Mouse (Mus musculus): ENCODE measurements around the gene Rprd1b.

Rprd1b gene

DNA sequence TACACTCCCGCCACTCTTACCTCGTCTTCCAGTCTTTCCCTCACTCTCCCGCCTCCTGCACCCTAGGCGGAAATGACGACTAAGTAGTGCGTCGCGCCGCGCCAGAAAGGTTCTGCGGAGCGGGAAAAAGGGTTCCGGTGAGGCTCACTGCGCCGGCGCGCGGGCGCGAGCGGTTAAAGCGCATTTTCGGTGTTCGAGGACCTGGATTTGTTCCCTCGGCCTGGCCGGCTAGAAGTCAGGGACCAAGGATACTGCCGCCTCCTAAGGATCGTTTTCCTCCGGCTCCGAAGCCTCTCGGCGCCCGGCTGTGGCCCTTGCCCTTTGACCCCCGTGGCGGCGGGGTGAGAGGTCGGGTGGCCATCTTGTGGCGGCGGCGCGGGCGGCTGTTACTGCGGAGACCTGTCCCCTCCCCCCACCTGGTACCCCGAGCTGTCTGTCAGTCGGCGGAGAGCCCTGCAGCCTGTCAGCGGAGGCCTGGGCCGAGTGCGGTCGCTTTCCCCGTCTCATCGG lies at the start of gene Rprd1b, which contains the start of gene Tti1:
TSS of gene Rprd1b (plus strand) at position 144 of the 510 bp plus-strand sequence.
TSS of gene Tti1 (minus strand) at position 80 of the 510 bp plus-strand sequence.
- peak; percentile 94 for DNase-seq (ENCODE audit: low spot score)

DNA sequence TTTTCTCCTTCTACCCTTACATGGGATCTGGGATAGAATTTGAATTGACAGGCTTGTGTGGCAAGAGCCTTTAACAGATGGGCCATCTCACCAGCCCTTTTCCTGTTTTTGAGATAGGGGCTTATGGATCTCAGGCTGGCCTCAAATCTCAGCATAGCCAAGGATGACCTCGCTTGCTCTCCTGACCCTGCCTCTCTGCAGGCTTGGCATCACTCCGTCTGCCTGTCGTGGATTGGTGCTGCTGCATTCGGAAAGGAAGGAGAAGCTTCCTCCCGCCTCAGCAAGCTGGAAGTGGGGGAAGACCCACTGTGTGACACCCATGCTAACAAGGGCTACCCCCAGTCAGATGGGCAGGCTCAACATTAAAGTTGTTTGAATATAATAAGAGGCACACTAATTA lies 49.1 kb upstream of the Rprd1b start:
- no peak for DNase-seq (ENCODE audit: low spot score)

DNA sequence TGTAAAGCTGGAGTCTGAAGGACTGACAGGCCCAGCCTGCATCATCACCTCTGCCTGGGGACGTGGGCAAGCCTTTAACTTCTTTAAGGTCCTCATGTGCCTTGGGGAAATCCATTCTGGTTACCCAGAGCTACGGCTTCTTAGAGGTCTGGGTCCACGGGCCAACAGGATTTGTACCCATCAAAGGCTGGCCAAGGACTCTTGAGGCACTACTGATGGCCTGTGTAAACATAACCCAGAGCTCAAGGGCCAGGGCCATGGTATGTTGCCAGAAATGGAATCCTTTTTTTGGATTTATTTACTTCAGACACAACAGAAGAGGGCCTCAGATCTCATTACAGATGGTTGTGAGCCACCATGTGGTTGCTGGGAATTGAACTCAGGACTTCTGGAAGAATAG lies 45.6 kb upstream of the Rprd1b start:
- DNase-seq (ENCODE audit: low spot score), result no peak

DNA sequence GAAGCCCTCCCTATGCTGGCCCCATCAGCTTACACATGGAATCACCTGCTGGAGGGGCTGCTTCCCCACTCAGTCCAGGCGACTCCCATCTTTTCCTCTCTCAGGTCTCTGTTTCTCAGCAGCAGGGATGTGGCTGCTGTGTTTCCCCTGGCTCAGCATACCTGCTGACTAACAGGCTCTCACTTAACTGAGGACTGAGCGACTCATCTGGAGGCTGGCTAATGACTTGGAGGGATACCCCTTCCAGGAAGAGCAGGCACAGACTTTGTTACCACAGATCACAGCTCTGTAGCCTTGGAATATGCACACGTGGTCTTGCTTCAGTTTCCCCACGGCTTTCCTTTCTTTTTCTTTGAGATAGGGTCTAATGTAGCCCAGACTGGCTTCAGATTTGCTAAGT lies 45.0 kb upstream of the Rprd1b start:
- DNase-seq (ENCODE audit: low spot score), result no peak

DNA sequence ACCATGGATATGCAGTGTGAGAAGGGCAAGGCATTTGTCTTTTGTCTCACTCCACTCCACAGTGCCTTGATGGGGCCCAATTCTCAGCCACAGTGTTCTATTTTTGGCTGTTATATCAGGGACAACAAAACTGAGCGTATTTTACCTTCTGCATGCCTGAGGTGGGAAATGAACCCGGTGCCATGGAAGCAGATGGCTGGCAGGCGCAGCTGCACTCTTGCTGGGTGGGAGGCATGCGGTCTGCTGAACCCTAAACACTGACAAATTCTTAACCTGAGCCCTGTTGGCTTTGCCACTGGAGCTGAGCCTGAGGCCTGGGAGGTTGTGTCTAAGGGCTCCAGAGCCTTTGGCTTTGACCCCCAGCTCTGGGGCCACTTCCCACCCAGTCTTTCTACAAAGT lies 42.7 kb upstream of the Rprd1b start:
- DNase-seq (ENCODE audit: low spot score), result no peak

DNA sequence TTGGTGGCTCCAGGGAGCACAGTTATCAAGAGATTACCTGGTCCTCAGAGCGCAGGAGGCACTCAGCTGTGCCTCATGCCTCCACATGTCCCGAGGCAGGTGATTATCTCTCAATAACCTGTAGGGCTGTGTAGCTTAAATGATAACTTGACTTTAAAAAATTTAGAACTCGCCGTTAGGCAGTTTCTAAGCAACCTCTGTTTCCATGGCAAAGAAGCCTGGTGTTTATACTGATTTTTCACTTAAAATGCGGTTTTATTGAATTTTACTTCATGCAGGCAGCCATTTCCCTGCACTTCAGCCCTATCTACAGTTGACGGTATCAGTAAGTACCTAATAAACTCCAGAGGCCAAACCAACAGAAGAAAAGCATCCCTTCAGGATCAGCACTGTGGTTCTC lies 42.1 kb upstream of the Rprd1b start:
- DNase-seq (ENCODE audit: low spot score), result no peak

DNA sequence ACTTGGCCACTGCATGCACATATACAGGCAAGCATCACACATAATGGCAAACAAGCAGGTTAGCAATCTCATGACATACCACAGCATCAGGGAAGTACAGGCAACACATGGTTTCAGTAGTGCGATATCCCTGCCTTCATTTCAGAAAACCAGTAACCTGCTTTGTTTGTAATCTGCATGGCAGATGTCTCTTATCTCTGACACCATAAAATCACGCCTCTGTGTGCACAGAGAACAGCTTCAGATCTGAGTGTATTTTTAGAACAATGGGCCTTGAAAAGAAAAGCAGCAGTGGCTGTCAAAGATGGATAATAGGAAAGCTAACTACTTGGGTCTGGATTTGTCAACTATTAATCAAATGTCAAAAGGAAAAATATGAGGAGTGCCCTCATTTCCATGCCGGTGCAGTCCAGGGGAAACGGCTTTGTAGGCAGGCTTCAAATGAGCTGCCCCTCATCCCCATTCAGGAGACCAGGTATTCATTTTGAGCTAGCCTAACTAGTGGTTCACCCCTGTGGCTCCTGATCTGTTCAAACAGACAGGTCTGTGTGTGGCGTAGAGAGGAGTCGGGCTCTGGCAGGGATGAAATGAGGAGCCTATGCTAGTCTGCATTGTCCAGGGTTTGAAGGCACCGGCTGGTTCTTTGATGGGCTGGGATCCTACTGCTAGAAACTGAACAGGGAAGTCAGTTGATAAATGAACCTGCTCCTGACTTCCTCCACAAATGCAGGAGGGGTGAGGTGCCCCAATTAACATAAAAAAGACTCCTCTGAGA lies 39.7 kb upstream of the Rprd1b start:
- DNase-seq (ENCODE audit: low spot score), result no peak

DNA sequence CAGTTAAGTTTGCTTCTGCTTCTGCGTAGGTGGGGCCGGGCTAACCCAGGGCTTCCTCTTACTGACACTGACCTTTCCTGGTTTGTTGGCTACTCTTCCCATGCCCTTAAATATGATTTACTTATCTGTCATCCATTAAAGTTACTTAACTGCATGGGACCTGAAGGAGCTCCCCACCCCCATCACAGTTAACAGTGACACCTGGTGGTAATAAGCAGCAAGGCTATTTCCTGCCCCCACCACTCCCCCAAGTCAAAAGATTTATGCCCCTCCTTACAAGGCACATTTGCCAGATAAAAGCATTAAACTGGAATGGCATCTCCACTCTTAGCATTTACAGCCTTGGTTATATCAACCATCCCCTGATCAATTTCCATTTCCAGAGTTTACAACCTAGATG lies 38.4 kb upstream of the Rprd1b start:
- DNase-seq (ENCODE audit: low spot score), result no peak

DNA sequence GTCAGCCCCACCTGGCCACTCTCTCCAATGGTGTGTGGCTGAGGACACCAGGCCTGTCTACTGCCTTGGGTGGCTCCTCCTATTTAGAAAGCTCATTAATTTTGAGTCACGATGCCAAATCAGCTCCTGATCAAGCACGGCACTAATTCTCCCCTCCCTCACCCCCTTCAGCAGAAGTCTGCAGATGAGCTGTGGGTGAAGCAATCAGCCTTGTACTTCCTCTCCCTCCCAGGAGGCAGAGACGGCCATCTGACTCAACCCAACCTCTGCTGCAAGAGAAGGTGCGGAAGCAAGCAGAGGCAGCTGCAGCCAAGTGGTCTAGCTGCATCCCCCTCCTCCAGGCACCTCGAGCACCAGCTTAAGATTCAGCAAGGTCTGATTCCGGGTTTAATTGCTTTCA lies 37.3 kb upstream of the Rprd1b start:
- DNase-seq (ENCODE audit: low spot score), result no peak

DNA sequence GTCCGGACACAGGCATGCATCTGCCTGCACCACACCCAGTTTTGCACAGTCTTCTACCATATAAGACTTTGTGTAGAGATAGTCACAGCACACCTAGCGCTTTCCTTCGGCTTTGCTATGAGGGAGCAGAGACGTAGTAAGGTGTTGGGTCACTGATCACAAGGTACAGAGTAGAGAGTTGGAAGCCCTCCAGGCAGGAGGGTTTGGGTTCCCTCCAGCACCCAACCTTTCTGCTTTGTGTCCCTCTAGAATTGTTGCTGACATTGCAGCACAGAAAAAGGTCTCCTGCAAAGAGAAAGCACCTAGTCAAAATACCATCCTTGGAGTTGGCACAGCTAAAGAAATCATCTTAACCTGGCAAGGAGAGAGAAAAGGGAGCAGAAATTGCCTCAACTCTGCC lies 35.8 kb upstream of the Rprd1b start:
- no peak for DNase-seq (ENCODE audit: low spot score)

DNA sequence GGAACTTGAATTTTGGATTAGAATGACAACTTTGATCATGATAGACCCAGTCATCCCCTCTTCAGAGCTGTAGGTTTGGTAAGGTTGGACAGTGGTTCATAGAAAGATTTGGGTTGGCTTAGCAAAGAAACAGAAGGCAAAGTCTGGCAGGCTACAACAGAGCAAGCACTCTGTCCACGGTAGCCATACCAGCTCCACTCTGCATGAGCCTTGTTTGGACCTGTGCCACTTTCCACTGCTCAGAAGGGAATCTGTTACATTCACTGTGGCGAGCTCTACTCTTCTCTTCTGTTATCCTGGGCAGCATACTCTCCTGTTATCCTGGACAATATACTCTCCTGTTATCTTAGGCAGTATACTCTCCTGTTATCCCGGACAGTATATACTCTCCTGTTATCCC lies 29.5 kb upstream of the Rprd1b start:
- no peak for DNase-seq (ENCODE audit: low spot score)

DNA sequence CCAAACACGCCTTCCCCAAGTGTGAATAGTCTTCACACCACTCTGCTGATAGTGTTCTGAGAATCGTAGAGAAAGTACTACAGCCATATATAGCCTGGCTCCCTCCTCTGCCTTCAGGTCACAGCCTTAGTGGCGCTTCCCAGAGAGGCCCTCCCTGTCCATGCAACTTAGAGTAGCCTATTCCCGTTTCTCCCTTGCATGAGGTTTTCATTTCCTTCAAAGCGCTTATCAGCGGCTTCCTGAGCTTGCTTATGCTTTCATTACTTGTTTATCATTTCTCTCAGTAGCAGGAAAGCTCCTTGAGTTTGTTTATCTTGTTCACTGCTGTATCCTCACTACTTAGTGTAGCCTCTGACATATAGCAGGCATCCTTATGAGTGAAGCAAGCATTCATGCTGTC lies 23.7 kb upstream of the Rprd1b start:
- no peak for DNase-seq (ENCODE audit: low spot score)

DNA sequence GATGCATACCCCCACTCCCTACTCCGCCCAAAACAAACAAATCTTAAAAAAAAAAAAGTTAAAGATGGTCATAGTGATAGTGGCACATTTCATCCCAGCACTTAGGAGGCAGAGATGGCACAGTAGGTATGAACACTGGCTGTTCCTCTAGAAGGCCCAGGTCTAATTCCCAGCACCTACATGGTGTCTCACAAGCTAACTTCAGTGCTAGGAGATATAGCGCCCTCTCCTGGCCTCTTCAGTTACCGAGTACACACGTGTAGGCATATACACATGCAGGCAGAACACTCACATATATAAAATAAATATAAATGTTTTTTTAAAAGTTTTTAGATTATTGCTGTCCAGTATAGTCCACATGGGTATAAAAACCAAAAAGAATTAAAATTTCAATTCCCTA lies 22.7 kb upstream of the Rprd1b start:
- DNase-seq (ENCODE audit: low spot score), result no peak

DNA sequence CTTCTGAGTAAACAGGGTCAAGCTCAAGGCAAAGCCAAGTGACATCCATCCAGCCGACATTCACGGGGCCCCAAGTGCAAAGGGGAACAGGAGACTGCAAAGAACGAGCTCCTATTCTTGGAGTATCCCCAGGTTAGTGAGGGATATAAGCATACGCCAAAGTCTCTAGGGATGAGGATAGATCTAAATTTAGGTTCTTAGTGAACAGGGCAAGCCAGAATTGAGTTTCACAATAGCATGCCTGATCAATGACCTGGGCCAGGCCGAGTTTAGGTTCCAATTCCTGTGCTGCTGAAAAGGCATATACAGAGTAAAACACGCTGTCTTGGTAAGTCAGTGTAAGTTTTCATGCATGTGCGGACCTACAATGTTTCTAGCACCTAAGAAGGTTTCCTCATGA lies 18.9 kb upstream of the Rprd1b start:
- no peak for DNase-seq (ENCODE audit: low spot score)

DNA sequence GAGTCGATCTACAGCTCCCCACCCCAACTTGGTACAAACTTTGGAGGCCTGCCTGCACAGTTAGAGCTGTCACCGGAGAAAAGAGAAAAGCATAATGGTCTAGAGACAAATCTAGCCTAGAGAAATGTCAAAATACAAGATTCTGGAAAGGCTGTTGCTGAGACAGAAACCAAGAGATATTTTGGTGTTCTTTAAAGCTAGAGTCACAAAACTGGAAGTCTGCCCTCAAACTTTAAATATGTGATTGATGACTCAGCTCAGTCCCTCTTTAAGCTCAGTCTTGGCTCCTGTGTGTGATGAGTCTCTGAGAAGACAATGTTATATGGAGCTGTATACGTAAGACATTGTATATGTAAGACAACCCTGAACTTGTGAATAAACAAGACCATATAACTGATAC lies 15.7 kb upstream of the Rprd1b start:
- DNase-seq (ENCODE audit: low spot score), result no peak

DNA sequence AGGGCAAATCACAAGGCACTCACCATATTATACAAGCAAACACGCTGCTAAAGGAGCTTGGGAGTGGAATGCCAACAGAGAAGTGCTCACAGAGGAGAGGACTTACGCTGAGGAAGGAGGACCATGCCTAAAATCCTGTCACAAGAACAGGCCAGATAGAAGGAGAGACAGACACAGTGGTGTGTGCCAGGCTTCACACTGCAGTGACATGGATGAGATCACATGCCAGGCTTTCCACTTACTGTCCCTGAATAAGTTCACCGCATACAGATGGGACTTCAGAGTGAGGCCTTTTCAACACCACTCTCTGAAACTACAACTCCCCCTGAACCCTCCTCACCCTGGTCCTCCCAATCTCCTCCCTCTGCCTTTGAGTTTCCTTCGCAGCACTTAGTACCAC lies 11.0 kb upstream of the Rprd1b start:
- no peak for DNase-seq (ENCODE audit: low spot score)

DNA sequence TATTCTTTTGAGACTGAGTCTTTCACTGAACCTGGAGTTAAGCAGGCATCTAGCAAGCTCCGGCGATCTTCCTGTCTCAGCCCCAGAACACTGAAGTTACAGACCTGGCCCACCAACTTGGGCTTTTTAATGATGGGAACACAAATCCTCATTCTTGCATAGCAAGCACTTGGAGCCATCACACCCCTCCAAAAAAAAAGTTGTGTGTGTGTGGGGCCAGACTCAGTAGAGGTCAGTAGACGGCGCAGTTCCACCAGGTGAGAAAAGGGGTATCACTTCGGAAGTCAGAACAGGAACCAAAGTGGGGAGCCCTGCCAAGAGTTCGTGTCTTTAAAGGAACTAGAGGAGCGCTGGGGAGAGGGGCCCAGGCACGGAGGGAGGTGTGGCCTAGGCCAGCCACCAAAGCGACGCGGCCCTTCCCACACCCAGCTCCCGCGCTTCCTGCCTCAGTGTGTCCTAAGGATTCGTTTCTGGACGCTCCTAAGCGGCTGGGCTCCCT lies 393 bp upstream of the Rprd1b start:
- no peak for DNase-seq (ENCODE audit: low spot score)

DNA sequence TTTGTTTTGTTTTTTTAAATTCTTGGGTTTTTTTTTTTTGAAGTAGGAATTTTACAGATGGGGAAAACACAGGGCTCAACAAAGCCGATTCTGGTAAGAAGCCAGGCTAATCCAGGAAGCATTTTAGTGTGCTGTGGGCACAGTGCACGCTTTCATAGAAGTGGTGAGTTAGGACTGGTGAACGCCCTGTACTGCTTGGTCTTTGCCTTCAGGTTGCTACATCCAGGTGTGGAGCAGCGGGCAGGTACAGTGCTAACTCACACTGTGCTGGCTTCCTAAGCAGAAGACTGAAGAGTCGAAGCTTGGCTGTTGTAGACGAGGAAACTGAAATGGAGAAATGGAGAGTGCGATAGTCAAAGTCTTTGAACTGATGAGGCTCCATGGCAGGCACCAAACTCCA lies 1.7 kb downstream of the Rprd1b start:
- no peak for DNase-seq (ENCODE audit: low spot score)

DNA sequence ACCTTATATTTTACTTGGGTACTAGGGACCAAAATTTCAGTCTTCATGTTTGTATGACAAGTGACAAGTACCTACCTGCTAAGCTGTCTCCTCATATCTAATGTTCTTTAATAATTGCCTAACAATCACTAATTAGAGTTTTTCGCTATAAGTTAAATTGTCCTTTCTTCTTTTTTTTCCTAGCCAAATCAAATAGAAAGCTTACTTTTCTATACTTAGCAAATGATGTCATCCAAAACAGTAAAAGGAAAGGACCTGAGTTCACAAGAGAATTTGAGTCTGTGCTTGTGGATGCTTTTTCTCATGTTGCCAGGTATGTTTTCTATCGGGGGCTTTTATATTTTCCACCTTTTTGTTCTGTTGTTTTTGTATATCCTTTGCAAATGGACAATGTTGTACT lies 7.5 kb downstream of the Rprd1b start:
- no peak for DNase-seq (ENCODE audit: low spot score)

DNA sequence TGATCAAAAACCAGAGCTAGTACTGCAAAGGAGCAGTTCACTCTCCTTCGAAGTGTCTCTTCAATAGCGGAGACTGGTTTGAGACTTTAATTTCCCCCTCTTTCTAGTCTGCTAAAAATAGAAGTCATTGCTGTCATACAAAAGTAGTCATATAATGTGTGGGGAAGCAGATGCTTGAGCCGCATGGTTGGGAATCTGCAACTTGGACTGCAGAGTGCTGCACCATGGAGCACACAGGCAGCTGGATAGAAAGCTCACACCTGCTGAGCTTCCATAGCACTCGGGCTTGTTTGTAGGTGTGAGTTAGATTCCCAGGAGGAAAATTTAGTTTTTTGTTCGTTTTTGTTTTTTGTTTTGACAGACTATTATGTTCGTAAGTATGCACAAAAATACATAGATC lies 8.1 kb downstream of the Rprd1b start:
- DNase-seq (ENCODE audit: low spot score), result no peak

DNA sequence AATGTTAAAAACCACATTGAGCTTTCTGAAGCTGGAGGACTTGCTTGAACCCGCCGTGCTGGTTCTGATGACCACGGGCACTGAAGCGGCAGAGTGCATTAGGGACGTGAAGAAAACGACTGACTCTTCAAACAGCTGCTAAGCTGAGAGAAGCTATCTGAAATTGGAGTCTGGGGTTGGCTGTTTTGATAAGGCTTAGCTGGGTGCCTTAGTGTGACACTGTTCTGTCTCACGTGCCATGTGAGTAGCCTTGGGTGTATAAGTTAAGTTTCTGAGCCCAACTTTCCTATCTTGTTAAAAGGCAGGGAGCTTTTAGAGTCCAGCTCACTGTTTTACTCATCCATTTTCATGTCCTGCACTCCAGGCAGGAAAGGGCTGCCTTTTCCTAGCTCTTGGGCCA lies 8.7 kb downstream of the Rprd1b start:
- DNase-seq (ENCODE audit: low spot score), result no peak

DNA sequence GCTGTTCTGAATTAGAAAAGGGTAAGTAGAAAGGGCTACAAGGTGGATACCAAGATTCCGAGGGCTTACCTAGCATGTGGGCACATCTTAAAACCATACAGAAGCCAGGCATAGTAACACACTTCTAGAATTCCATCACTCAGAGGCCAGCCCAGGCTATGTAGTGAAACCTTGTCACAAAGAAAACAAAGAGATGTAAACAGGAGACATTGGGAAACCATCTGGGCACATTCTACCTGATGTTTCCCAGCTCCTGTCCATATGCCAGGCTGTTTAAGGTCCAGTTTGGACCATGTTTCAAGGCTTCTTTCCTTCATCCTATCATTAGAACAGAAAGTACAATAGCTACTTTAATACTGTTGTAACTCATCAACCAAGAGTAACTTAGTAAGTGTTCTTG lies 9.3 kb downstream of the Rprd1b start:
- no peak for DNase-seq (ENCODE audit: low spot score)

DNA sequence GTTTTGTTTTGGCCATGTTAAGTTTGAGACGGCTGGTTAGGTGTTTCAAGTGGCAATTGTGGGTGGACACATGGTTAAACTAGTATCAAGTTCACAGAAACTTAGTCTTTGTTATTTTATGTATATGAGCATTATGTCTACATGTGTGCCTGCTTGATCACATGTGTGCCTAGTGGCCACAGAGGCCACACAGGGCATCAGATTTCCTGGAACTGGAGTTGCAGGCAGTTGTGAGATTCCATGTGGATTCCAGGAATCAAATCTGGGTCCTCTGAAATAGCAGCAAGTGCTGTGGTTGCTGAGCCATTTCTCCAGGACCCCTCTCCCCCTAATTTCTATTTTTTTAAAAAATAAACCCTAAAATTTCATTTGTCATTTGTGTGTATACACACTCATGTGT lies 11.4 kb downstream of the Rprd1b start:
- no peak for DNase-seq (ENCODE audit: low spot score)

DNA sequence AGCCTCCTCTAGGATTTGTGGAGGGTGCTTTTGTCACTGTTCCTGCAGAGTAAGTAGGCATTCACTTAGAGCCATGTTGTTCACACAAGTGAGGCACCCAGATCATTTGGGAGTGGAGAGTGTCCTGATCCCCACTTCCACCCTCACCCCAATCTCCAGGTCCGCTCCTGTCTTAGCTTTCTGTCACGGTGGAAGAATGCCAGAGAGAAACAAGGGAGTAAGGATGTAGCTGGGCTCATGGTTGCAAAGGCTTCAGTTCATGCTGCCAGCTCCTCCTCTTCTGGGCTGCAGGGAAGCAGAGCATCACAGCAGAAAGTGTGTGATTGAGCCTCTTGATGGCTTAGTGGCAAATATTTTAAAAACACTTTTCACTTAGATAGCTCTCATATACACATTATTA lies 12.1 kb downstream of the Rprd1b start:
- DNase-seq (ENCODE audit: low spot score), result no peak

Data from layer of hippocampus, adult 11-12 months (tissue).